Mouse (Mus musculus): ENCODE measurements around the gene Rasd2. TPM values are rescaled to one million over a fixed set of nuclear protein-coding genes. Genes with fewer than 3 reads are reported as not detected.

Gene Rasd2
- 21.4 and 28.8 TPM in 2 replicates for polyA plus RNA-seq (2012; rRNA removed)

GRCm38 (mm10) chr8:75213686-75214085 lies at the start of gene Rasd2:
TSS of gene Rasd2 (plus strand) at chr8:75213944.

Other genes starting within 250 kb of the Rasd2 start
- 7.6 and 10.0 TPM in 2 replicates for gene Hmgxb4, start 220.6 kb upstream of the Rasd2 start, polyA plus RNA-seq (2012; rRNA removed)
- gene Tom1, start 180.2 kb upstream of the Rasd2 start, polyA plus RNA-seq (2012; rRNA removed) = 42.2 and 42.7 TPM in 2 replicates
- 8.4 and 9.0 TPM in 2 replicates for gene Hmox1, start 120.3 kb upstream of the Rasd2 start, polyA plus RNA-seq (2012; rRNA removed)
- 20.7 and 22.4 TPM in 2 replicates for gene Mcm5, start 104.4 kb upstream of the Rasd2 start, polyA plus RNA-seq (2012; rRNA removed)
- gene Gm10358, start 192.6 kb downstream of the Rasd2 start, polyA plus RNA-seq (2012; rRNA removed) = 0.26 and 0.43 TPM in 2 replicates
- gene Iqcm, start 234.8 kb downstream of the Rasd2 start, polyA plus RNA-seq (2012; rRNA removed) = not detected in 2 replicates

Data from colon, adult 2 months (tissue).